ENCODE assay signal across 8 mouse cellular contexts in the genomic region with DNA sequence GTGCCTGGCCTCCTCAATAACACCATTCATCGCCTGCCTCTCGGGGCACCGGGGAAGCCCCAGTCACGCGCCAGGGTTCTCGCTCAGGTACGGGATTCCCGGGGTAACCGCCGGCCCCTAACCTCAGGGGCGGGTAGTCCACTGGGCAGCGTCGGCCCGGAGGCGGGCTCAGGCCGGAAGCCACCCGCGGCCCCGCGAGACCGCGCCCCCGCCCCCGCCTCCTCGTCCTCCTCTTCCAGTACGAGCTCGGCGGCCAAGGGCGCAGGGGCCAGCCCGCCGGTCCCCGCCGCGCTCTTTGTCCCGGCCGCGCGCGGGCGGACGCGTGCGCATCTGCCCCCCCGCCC. TPM values are rescaled to one million over a fixed set of nuclear protein-coding genes. Genes with fewer than 3 reads are reported as not detected.
DNase-seq lines count a peak whose midpoint lies in the region; ATAC-seq and TF ChIP-seq lines count a peak whose summit lies in the region.

No protein-coding gene starts in this region.

- peak overlapping the region; percentile 98 for H3K9ac ChIP-seq in CH12.LX (ENCODE audit: insufficient read depth, low read depth)
- peak overlapping the region; percentile 98 for H3K9ac ChIP-seq in forebrain, embryonic 12.5 days
- peak overlapping the region; percentile 98 for H3K9ac ChIP-seq in lung, embryonic 14.5 days

- TF ChIP-seq EP300 in CH12.LX (IDR thresholded peaks at IDR 0.05; ENCODE audit: low read length): peak; percentile 60; the same call in 1 of the 2 replicates

- peak overlapping the region; percentile 52; the same call in 1 of the 2 replicates for H3K4me2 ChIP-seq in CH12.LX (ENCODE audit: insufficient read depth, low read depth, poor library complexity, severe bottlenecking)
- peak overlapping the region; percentile 64 for H3K4me2 ChIP-seq in forebrain, embryonic 12.5 days
- peak overlapping the region; percentile 82 for H3K4me2 ChIP-seq in lung, embryonic 14.5 days

- no peak; the same call in 1 of the 2 replicates for TF ChIP-seq RAD21 in CH12.LX (IDR thresholded peaks at IDR 0.05; ENCODE audit: low read depth, low read length)

- in situ Hi-C loops in CH12.LX (cut with MboI; ENCODE audit: low pct_ligation_motif_present, low pct_unique_long_range_greater_than_20kb, low sequenced_read_pairs): no loop called here

- no peak overlapping the region for H3K27ac ChIP-seq in CH12.LX (ENCODE audit: insufficient read depth, low read depth)
- peak overlapping the region; percentile 99 for H3K27ac ChIP-seq in forebrain, embryonic 12.5 days
- peak overlapping the region; percentile 95 for H3K27ac ChIP-seq in layer of hippocampus, adult 2 months
- peak overlapping the region; percentile 99 for H3K27ac ChIP-seq in lung, embryonic 14.5 days (ENCODE audit: low read depth)

- H3K4me1 ChIP-seq in CH12.LX (ENCODE audit: control insufficient read depth in 1 of 2, insufficient read depth in 2 of 2): peaks cover 6 to 39% of the 10 kb centered on the region in 2 experiments; a peak in 3 of 4 replicates
- peaks cover 21% of the 10 kb centered on the region for H3K4me1 ChIP-seq in forebrain, embryonic 12.5 days
- H3K4me1 ChIP-seq in lung, embryonic 14.5 days (ENCODE audit: insufficient read depth): peaks cover 18% of the 10 kb centered on the region

- intact Hi-C loops in heart, postnatal 10 days (cut with DNase I): loop anchor here (2.0 kb wide), 1 partner anchor 46 kb away; no protein-coding TSS in a partner anchor

- TF ChIP-seq POLR2A in CH12.LX (IDR thresholded peaks at IDR 0.05; ENCODE audit: low read depth, low read length): peak; percentile 49; the same call in 1 of the 2 replicates

- WGBS in forebrain, embryonic 12.5 days: under 1% methylated on average over 30 of the region's 44 CpGs
- WGBS in lung, embryonic 14.5 days: under 1% methylated on average over 44 of the region's 44 CpGs

- dilution Hi-C loops in CH12.LX (cut with MboI; ENCODE audit: extremely low pct_ligation_motif_present, extremely low pct_unique_long_range_greater_than_20kb, low sequenced_read_pairs): no loop called here

- peaks cover 2% of the 10 kb centered on the region; the same call in 1 of the 2 replicates for H3K79me2 ChIP-seq in CH12.LX (replicated peaks; ENCODE audit: control insufficient read depth, extremely low read depth, insufficient read depth, poor library complexity, severe bottlenecking)

- H3K36me3 ChIP-seq in CH12.LX (replicated peaks in 1 of 2; ENCODE audit: control insufficient read depth in 1 of 2, insufficient read depth in 1 of 2, low read length in 1 of 2): peaks cover 0 to 9% of the 10 kb centered on the region in 2 experiments
- H3K36me3 ChIP-seq in forebrain, embryonic 12.5 days (replicated peaks): peaks cover 6% of the 10 kb centered on the region
- H3K36me3 ChIP-seq in lung, embryonic 14.5 days (ENCODE audit: insufficient read depth): peaks cover 17% of the 10 kb centered on the region

- ATAC-seq in forebrain, embryonic 12.5 days (ENCODE audit: low FRiP score): peak; percentile 82
- peak; percentile 86 for ATAC-seq in lung, embryonic 14.5 days (ENCODE audit: insufficient read depth)
- ATAC-seq in neutrophil, adult 5-6 weeks (ENCODE audit: extremely low read depth, insufficient number of reproducible peaks, low FRiP score, poor library complexity, severe bottlenecking): peak; percentile 67

- no peaks in the 10 kb centered on the region for H3K27me3 ChIP-seq in CH12.LX (replicated peaks)
- no peaks in the 10 kb centered on the region for H3K27me3 ChIP-seq in forebrain, embryonic 12.5 days
- no peaks in the 10 kb centered on the region for H3K27me3 ChIP-seq in lung, embryonic 14.5 days (ENCODE audit: insufficient read depth, low read length)

- H3K9me3 ChIP-seq in CH12.LX (replicated peaks; ENCODE audit: low read length): no peaks in the 10 kb centered on the region
- H3K9me3 ChIP-seq in forebrain, embryonic 12.5 days: no peaks in the 10 kb centered on the region
- H3K9me3 ChIP-seq in lung, embryonic 14.5 days (ENCODE audit: low read depth, low read length): no peaks in the 10 kb centered on the region

- peak; percentile 88 for DNase-seq in CH12.LX (ENCODE audit: extremely low read depth)
- DNase-seq in c-Kit-positive CD71-positive TER-119-negative erythroid progenitor cells, embryonic 14.5 days (ENCODE audit: low read depth): peak; percentile 82
- DNase-seq in heart, postnatal 10 days: peak; percentile 85 to 87
- DNase-seq in layer of hippocampus, adult 2 months (ENCODE audit: low spot score in 2 of 2): peak in 1 of 2 experiments; percentile 47
- peak; percentile 91 for DNase-seq in lung, embryonic 14.5 days
- peak; percentile 64 to 77 for DNase-seq in thymus, adult 18-20 months

- H3K4me3 ChIP-seq in CH12.LX (replicated peaks in 1 of 3; ENCODE audit: low read depth in 2 of 3, low read length in 2 of 3, poor library complexity in 1 of 3): peak overlapping the region; percentile 10 to 67 (median 48)
- peak overlapping the region; percentile 84 for H3K4me3 ChIP-seq in forebrain, embryonic 12.5 days (replicated peaks)
- H3K4me3 ChIP-seq in layer of hippocampus, adult 2 months: peak overlapping the region; percentile 89
- peak overlapping the region; percentile 78 for H3K4me3 ChIP-seq in lung, embryonic 14.5 days (ENCODE audit: low read depth, low read length)

- no peak for TF ChIP-seq CTCF in CH12.LX (conservative IDR thresholded peaks at IDR 0.05 in 1 of 2, IDR thresholded peaks at IDR 0.05 in 1 of 2; ENCODE audit: low read depth in 2 of 2, low read length in 2 of 2)
- TF ChIP-seq CTCF in layer of hippocampus, adult 2 months (conservative IDR thresholded peaks at IDR 0.05): no peak
- TF ChIP-seq CTCF in lung, embryonic 14.5 days (IDR thresholded peaks at IDR 0.05; ENCODE audit: low read depth): no peak

TF ChIP-seq in CH12.LX, 34 proteins besides CTCF, POLR2A, EP300 and RAD21 (continues in another document):
- TF ChIP-seq ZC3H11A (IDR thresholded peaks at IDR 0.05; ENCODE audit: low read depth, low read length) (no peak), GABPA (IDR thresholded peaks at IDR 0.05; ENCODE audit: insufficient replicate concordance, low read depth, low read length) (no peak), POLR2AphosphoS2 (IDR thresholded peaks at IDR 0.05; ENCODE audit: low read depth, low read length) (no peak), MXI1 (IDR thresholded peaks at IDR 0.05; ENCODE audit: low read depth, low read length) (peak; percentile 50; the same call in 1 of the 2 replicates), KAT2A (IDR thresholded peaks at IDR 0.05; ENCODE audit: insufficient replicate concordance, low read length) (0 out of 2 replicates have a peak, but pooled peaks have one; percentile 21), TBP (conservative IDR thresholded peaks at IDR 0.05; ENCODE audit: low read depth, low read length) (no peak), CHD1 (IDR thresholded peaks at IDR 0.05; ENCODE audit: low read depth, low read length) (no peak), CHD2 (IDR thresholded peaks at IDR 0.05; ENCODE audit: low read length) (peak; percentile 92), PAX5 (IDR thresholded peaks at IDR 0.05; ENCODE audit: low read length) (no peak), JUN (IDR thresholded peaks at IDR 0.05; ENCODE audit: insufficient read depth, low read depth, low read length) (no peak), UBTF (IDR thresholded peaks at IDR 0.05; ENCODE audit: low read depth, low read length) (no peak), MYC (IDR thresholded peaks at IDR 0.05; ENCODE audit: low read depth, low read length) (0 out of 2 replicates have a peak, but pooled peaks have one; percentile 17), ZMIZ1 (IDR thresholded peaks at IDR 0.05; ENCODE audit: low read depth, low read length) (peak; percentile 42; the same call in 1 of the 2 replicates), SIN3A (IDR thresholded peaks at IDR 0.05; ENCODE audit: low read length) (0 out of 2 replicates have a peak, but pooled peaks have one; percentile 58), MAFK (IDR thresholded peaks at IDR 0.05; ENCODE audit: insufficient replicate concordance, low read length) (0 out of 2 replicates have a peak, but pooled peaks have one; percentile 59), USF2 (conservative IDR thresholded peaks at IDR 0.05; ENCODE audit: low read depth, low read length) (no peak; the same call in 1 of the 2 replicates), ELF1 (IDR thresholded peaks at IDR 0.05; ENCODE audit: low read depth, low read length) (peak; percentile 76), USF1 (IDR thresholded peaks at IDR 0.05; ENCODE audit: low read depth, low read length) (peak; percentile 20; the same call in 1 of the 2 replicates), HCFC1 (IDR thresholded peaks at IDR 0.05; ENCODE audit: low read depth, low read length) (peak; percentile 48), ZNF384 (IDR thresholded peaks at IDR 0.05; ENCODE audit: low read depth, low read length) (0 out of 2 replicates have a peak, but pooled peaks have one; percentile 11), BHLHE40 (IDR thresholded peaks at IDR 0.05; ENCODE audit: low read depth, low read length) (peak; percentile 99), ETS1 (conservative IDR thresholded peaks at IDR 0.05; ENCODE audit: low read depth, low read length) (peak; percentile 95), MAZ (IDR thresholded peaks at IDR 0.05; ENCODE audit: low read depth, low read length) (peak; percentile 71; the same call in 1 of the 2 replicates), MAX (IDR thresholded peaks at IDR 0.05; ENCODE audit: low read length) (no peak), TCF12 (IDR thresholded peaks at IDR 0.05; ENCODE audit: low read depth, low read length) (peak; percentile 80), SMC3 (IDR thresholded peaks at IDR 0.05; ENCODE audit: low read depth, low read length) (no peak), IRF4 (IDR thresholded peaks at IDR 0.05; ENCODE audit: low read depth, low read length) (peak; percentile 80), MEF2A (IDR thresholded peaks at IDR 0.05; ENCODE audit: borderline replicate concordance, low read depth, low read length) (peak; percentile 82), NRF1 (IDR thresholded peaks at IDR 0.05; ENCODE audit: low read depth, low read length) (no peak), NELFE (IDR thresholded peaks at IDR 0.05; ENCODE audit: low read depth, low read length) (no peak), RCOR1 (conservative IDR thresholded peaks at IDR 0.05; ENCODE audit: low read depth, low read length) (peak; percentile 85; the same call in 1 of the 2 replicates)

RNA-seq across cellular contexts. Expression of a gene that starts 0.6 kb away (rescaled TPM):
- total RNA-seq in CH12.LX (2012; rRNA removed): 22.1 and 26.8 TPM in 2 replicates
- total RNA-seq in CH12.LX (2014; rRNA removed): 66.4 and 81.8 TPM in 2 replicates
- 44.7 TPM in 2 replicates for polyA plus RNA-seq in CH12.LX (2012; ENCODE audit: insufficient read length, low read depth)
- 243 and 249 TPM in 2 replicates for polyA plus RNA-seq in forebrain, embryonic 12.5 days (2016; fragmentation: Nextera tagmentation; extraction: Ambion mirVana)
- total RNA-seq in heart, postnatal 10 days (2021): 10 to 100 TPM; 68.1 to 73.4 TPM
- total RNA-seq in layer of hippocampus, adult 2 months (2021): 100 to 1,000 TPM; 104 to 106 TPM
- 199 TPM in 2 replicates for polyA plus RNA-seq in lung, embryonic 14.5 days (2014; fragmentation: Nextera tagmentation; extraction: Ambion mirVana)
- 14.7 and 18.4 TPM in 2 replicates for total RNA-seq in neutrophil, adult 5-6 weeks (2017)
